Mouse (Mus musculus) retina, adult 2 months (tissue): ENCODE measurements around the gene Olfr811.

Experiments used
- DNase-seq: peaks from one replicate; pipeline ENCODE4 v3.0.0-alpha.2; 2012; ENCODE audit warnings: low read depth, low spot score

Gene Olfr811

GRCm38 (mm10) chr10:129804296-129804695, at the start of gene Olfr811:
Gene Olfr811, minus strand, starts transcription at chr10:129804396.
- no peak for DNase-seq

GRCm38 (mm10) chr10:129847343-129847742, 43.1 kb upstream of the Olfr811 start:
- DNase-seq = no peak

- DNase-seq = no peak
Measured at GRCm38 (mm10) chr10:129845994-129846393, 41.8 kb upstream of the Olfr811 start, which contains the start of gene Olfr812. Gene Olfr812, minus strand, starts transcription at chr10:129846094.

GRCm38 (mm10) chr10:129794817-129795216, 9.4 kb downstream of the Olfr811 start, which contains the start of gene Olfr810:
Gene Olfr810, minus strand, starts transcription at chr10:129794917.
- no peak for DNase-seq

- DNase-seq = no peak
Measured at GRCm38 (mm10) chr10:129778123-129778522, 26.1 kb downstream of the Olfr811 start.

GRCm38 (mm10) chr10:129774338-129774737, 29.9 kb downstream of the Olfr811 start, which contains the start of gene Olfr809:
Gene Olfr809, plus strand, starts transcription at chr10:129774638.
- no peak for DNase-seq

- DNase-seq = no peak
Measured at GRCm38 (mm10) chr10:129765182-129765581, 39.0 kb downstream of the Olfr811 start, which contains the start of gene Olfr808. Gene Olfr808, plus strand, starts transcription at chr10:129765482.

- DNase-seq = no peak
Measured at GRCm38 (mm10) chr10:129757693-129758092, 46.5 kb downstream of the Olfr811 start, which contains the start of gene Olfr807. Gene Olfr807, minus strand, starts transcription at chr10:129757793.
